Mouse (Mus musculus): ENCODE data around the gene Col23a1. TPM values are rescaled to one million over a fixed set of nuclear protein-coding genes. Genes with fewer than 3 reads are reported as not detected.
"Not testable (repeated sequence)": the region's sequence is repeated elsewhere in the genome, so short reads cannot be mapped to it uniquely, and the experiment has no call there.

Gene Col23a1
- total RNA-seq, 2 experiments from 2014 or later, result 0.15 TPM; not detected in 1

DNA sequence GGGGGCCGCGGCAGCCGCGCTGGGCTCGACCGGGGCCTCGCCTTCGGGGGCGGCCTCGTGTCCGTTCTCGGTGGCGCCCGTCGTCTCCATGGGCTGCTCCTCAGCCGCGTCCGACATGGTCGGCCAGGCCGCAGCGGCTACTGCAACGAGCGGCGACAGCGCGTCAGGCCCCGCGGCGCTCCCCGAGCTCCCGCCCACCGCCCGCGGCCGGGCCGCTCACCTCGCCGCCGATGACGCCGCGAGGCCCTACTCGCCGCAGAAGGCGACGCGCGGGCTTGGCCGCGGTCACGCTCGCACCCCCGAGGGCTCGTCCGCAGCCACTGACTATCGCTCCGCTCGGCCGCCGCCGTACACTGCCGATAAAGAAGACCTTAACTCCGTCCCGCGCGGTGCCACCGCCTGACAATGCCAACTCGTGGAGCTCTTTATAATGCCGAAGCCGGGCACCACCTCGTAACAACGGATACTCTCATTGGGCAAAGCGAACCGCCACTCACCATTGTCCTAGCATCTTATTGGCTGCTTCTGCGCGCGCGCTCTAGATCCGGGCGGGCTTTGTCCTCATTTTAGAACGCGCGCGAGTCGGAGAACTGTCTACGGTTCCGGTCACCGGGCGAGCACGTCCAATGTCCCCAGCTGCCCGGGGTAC lies 316.9 kb downstream of the Col23a1 start, which contains the start of gene Hnrnpab:
Gene Hnrnpab (minus strand): TSS at position 401 of the 649 bp plus-strand sequence.
- peak; percentile 88 for ATAC-seq (replicated peaks; ENCODE audit: poor library complexity, severe bottlenecking)

- peak; percentile 17; the same call in 1 of the 2 replicates for ATAC-seq (replicated peaks; ENCODE audit: poor library complexity, severe bottlenecking)
Measured at GRCm38 (mm10) chr11:51607096-51607738, 317.5 kb downstream of the Col23a1 start.

DNA sequence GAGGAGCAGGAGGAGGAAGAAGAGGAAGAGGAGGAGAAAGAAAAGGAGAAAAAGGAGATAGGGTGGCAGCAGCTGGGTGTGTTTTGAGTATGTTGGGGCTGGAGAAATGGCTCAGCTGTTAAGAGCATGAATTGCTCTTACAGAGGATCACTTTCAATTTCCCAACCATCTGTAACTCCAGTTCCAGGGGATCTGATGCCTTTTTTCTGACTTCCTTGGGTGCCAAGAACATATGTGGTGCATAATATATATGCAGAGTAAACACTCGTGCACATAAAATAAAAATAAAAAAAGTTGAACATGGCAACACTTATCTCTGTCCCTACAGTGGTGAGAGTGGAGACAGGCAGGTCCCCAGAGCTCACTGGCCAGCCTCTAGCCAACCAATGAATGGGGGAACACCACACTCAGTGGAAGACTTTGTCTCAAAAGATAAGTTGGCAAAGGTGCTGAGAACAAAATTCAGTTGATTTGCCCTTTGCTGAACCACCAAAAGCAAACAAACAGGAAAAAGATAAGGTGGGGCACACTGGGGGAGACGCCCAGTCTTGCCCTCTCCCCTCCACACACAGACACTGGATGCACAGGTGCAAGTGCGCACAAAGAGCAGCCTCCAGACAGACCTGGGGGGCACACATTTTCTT lies 319.7 kb downstream of the Col23a1 start:
- no peak for ATAC-seq (replicated peaks; ENCODE audit: poor library complexity, severe bottlenecking)

- ATAC-seq (replicated peaks; ENCODE audit: poor library complexity, severe bottlenecking), result not testable (repeated sequence)
Measured at GRCm38 (mm10) chr11:51609940-51610339, 320.2 kb downstream of the Col23a1 start.

DNA sequence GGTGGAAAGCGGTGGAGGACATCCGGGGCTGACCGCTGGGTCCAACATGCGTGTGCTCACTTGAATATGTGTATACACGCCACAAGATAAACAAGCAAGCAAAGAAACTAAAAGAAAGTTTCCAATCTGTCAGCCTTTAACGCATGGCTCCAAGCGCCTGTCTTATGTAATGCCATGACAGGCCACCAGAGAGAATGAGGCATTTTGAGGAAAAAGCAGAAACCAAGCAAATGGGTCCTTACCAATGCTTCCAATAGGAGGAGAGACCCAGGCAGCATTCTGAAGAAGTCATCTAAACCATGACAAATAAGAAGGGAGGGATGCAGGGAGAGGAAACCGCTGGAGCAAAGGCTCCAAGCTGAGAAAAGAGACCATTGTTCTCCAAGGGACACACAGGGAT lies 324.5 kb downstream of the Col23a1 start:
- no peak for ATAC-seq (replicated peaks; ENCODE audit: poor library complexity, severe bottlenecking)

GRCm38 (mm10) chr11:51615129-51615528 lies 325.4 kb downstream of the Col23a1 start:
- no peak for ATAC-seq (replicated peaks; ENCODE audit: poor library complexity, severe bottlenecking)

- ATAC-seq (replicated peaks; ENCODE audit: poor library complexity, severe bottlenecking), result peak; percentile 66
Measured at GRCm38 (mm10) chr11:51615601-51616000, 325.9 kb downstream of the Col23a1 start.

GRCm38 (mm10) chr11:51616113-51616512 lies 326.4 kb downstream of the Col23a1 start:
- not testable (repeated sequence) for ATAC-seq (replicated peaks; ENCODE audit: poor library complexity, severe bottlenecking)

- peak; percentile 38 for ATAC-seq (replicated peaks; ENCODE audit: poor library complexity, severe bottlenecking)
Measured at GRCm38 (mm10) chr11:51617693-51618092, 328.0 kb downstream of the Col23a1 start.

GRCm38 (mm10) chr11:51618894-51619408 lies 329.2 kb downstream of the Col23a1 start:
- ATAC-seq (replicated peaks; ENCODE audit: poor library complexity, severe bottlenecking), result no peak

DNA sequence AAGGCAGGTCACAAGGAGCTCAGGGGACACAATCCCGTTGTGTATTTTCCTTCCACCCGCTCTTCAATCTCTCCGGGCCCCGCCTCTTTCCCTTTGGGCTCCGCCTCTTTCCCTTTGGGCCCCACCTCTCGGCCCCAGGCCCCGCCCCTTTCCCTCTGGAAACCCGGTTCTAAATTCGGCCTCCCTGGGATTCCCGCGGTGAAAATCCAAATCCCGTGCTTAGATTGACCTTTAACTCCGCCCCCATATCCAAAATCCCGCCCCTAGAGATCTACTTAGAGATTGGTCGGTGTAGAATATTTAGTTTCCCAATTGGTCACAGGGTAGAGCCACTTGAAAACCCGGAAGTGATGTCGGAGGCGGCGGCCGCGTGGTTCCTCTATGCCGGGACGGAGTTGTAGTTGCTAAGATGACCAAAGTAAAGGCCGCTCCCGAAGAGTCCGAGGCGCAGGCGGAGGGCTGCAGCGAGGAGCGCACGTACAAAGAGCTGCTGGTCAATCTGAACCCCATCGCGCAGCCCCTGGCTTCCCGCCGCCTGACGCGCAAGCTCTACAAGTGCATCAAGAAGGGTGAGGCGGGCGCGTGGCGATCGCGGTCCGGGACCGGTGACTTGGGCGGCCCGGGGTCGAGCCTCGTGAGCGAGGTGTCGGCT lies 329.8 kb downstream of the Col23a1 start, which contains the start of gene Nhp2:
Gene Nhp2 (plus strand): TSS at position 327 of the 652 bp plus-strand sequence.
- peak; percentile 73 for ATAC-seq (replicated peaks; ENCODE audit: poor library complexity, severe bottlenecking)

- no peak for ATAC-seq (replicated peaks; ENCODE audit: poor library complexity, severe bottlenecking)
Measured at GRCm38 (mm10) chr11:51620084-51620483, 330.4 kb downstream of the Col23a1 start.

DNA sequence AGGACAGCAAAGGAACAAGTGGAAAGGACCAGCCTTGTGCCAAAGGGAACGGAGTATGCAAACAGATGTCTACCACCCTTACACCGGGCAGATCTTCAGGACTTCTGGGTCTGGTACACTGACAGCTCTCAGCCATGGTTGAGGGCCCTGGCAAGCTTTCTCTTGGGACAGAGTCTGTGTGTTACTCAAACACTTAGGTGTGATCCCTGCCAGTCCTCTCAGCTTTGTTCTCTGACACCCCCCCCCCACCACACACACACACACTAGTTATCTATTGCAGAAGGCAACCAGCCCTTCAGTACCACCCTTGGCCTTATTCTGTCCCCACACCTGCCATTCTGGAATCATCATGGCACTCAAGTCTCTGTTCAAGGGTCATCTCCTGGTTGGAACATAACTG lies 332.1 kb downstream of the Col23a1 start:
- no peak for ATAC-seq (replicated peaks; ENCODE audit: poor library complexity, severe bottlenecking)

- no peak for ATAC-seq (replicated peaks; ENCODE audit: poor library complexity, severe bottlenecking)
Measured at GRCm38 (mm10) chr11:51622971-51623491, 333.3 kb downstream of the Col23a1 start.

DNA sequence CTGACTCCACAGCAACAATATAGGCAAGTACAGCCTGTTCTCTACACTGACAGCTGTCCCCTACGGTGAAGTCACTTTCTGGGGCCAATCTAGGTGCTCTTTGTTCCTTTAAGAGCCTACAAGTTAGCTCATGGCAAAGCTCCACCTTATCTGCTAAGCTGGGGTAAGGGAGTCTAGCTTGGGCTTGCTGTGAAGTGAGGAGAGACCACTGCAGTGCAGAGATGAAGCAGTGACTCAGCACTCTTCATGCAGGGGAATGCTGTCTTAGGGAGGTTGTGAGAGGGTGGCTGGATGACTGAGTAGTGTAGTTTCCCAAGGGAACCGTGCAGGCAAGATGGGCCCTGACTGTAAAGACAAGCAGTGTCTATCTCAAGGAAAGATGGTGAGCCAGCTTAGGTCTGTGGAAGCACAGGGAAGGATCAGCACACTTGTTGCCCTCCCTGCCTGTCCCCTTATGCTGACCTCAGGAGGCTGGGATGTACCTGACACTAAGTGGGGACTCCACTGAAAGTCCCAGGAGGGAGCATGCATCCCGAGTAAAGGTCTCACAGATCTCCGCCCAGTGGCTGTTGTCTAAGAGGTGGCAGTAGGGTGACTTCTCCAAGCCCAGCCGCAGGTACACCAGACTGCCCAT lies 335.6 kb downstream of the Col23a1 start:
- no peak for ATAC-seq (replicated peaks; ENCODE audit: poor library complexity, severe bottlenecking)

GRCm38 (mm10) chr11:51627425-51627824 lies 337.7 kb downstream of the Col23a1 start:
- ATAC-seq (replicated peaks; ENCODE audit: poor library complexity, severe bottlenecking), result no peak

DNA sequence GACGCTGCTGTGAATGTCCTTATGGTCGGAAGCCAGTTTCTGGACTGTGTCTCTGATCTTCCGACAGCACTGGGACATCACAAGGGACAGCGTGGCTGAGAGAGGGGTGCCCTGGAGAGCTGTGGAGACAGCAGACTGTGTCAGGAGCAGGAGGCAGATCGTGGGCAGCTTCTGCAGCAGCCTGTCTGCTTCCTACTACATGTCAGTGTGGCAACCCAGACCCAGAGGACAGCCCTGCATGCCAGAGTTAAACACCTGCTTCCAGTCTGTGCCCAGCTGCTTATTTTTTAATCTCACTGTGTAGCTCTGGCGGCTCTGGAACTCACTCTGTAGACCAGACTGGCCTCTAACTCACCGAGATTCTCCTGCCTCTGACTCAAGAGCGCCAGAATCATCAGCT lies 338.2 kb downstream of the Col23a1 start:
- no peak for ATAC-seq (replicated peaks; ENCODE audit: poor library complexity, severe bottlenecking)

DNA sequence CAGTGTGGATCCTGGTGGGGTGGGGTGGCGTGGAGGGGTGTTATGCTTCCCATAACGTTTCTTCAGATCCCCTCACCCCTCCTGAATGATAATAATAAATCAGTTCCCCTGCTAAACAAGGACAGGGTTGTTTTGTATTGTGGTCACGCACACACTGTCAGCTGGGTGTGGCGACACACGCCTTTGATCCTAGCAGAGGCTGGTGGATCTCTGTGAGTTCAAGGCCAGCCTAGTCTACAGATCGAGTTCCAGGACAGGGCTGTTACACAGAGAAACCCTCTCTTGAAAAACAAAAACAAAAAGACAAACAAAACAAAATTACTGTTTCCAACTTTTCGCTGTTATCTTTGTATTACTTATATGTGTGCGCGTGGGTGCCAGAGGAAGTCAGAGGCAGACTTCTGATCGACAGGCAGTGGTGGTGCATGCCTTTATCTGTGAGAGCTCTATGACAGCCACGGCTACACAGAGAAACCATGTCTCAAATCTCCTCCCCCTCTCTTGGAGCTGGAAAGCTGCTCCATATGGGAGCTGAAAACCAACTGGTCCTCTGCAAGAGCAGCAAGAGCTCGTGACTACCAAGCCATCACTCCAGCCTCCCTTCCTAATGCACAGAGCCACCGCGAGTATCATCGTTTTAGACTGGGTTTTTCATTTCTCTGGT lies 340.1 kb downstream of the Col23a1 start:
- no peak for ATAC-seq (replicated peaks; ENCODE audit: poor library complexity, severe bottlenecking)

- ATAC-seq (replicated peaks; ENCODE audit: poor library complexity, severe bottlenecking), result peak; percentile 33
Measured at GRCm38 (mm10) chr11:51632130-51632753, 342.5 kb downstream of the Col23a1 start.

All from granulocyte monocyte progenitor cell, adult 5-6 weeks (primary cell).